Mouse (Mus musculus) hematopoietic multipotent progenitor cell, adult 10-12 weeks (in vitro differentiated cells): ENCODE results near the gene Tor1b. TPM values are rescaled to one million over a fixed set of nuclear protein-coding genes. Genes with fewer than 3 reads are reported as not detected.

ENCODE experiments used
- polyA plus RNA-seq: library from polyadenylated mRNA; stranded (reverse); fragments of >175 nt; gene quantifications from 2 replicates; pipeline ENCODE4 v1.2.3, GENCODE M21; 2012; ENCODE audit warnings: low replicate concordance

Tor1b gene
- polyA plus RNA-seq, result 24.2 and 45.0 TPM in 2 replicates

DNA sequence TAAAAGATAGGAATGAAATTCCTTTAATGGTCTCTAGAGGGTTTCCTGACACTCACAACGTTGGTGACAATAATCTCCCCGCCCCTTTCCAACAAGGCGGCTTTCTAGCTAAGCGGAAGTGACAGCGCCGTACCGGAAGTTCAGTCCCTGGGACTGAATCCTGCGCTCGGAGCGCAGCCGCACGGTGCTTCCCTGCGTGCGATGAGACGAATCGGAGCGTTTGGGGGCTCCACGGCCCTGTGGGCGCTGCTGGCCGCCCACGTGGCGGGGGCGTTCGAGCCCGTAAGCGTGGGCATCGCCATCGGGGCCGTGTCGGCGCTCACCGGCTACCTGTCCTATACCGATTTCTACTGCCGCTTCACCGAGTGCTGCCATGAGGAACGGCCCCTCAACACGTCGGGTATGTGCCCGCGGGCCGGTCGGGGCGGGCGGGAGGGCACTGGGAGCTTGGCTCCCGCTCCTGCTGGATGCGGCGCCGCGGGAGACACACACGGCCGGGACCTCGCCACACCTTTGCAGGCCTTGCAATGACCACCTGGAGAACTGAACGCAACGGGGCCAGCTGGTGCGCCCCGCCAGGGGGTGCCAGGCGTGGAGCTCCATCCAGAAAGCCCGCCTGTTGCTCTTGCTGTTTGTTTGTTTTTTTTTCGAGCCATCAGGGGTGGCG lies at the start of gene Tor1b:
Gene Tor1b, plus strand, starts transcription at position 136 of the 667 bp plus-strand sequence.

DNA sequence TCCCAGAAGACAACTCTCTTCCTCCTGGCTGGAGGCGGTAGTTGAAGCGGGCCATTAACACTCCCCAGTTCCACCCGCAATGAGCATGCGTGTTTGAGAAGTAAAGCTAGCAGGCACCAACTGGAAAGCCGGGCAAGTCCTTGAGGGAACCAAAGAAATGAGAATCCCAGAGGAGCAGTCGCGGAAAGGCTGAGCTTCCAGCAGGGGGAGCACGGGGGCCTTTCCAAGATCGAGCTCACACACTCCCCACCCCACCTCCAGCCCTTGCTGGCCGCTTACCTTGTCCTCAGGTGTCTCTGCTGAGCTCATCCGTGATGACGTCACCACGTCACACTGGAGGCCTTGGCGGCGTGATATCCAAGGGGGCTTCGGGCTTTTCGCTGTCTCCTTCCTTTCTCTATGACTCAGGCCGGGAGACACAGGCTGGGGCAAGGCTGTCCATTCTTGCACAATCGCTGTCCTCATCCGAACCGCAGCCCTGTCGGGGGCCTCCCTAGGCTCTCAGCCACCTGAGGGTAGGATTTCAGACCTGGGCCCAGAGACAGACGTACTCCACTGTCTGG lies 23.2 kb upstream of the Tor1b start, which contains the start of gene Ptges:
Gene Ptges, minus strand, starts transcription at position 381 of the 563 bp plus-strand sequence.

DNA sequence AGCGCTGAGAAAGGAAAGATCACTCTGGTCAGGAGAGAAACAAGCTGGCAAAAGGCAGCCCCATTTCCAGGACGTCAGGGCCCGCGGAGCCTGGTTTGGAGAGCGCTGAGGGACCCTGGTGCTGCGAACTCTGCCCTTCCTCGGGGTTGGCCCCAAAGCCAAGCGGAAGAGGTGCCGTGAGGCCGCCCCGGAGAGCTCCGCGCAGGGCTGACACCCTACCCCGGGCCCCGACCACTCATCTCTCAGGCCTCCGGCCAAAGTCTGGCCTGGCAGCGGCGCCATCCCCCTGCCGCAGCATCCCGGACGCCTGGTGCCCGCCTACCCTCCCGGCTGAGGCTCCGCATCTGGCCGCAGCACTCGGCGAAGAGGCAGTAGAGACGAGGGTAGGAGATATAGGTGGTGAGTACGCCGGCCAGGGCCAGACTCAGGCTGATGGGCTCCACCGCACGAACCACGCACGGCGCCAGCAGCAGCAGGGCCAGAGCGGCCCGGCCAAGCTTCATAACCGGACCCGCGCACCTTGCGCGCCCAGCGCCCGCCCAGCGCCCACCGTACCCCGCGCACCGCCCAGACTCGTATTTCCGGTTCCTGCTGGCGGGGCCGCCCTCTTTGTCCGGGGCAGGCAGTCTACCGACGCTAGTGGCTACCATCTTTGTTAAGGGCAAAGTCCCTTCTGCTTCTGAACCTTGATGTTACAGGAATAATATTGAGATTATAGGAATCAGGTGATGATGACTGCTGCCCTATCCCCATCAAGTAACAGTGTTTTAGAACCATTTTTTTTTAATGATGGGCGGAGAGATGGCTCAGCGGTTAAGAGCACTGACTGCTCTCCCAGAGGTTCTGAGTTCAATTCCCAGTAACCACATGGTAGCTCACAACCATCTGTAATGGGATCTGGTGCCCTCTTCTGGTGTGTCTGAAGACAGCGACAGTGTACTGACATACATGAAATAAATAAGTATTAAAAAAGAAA lies 14.9 kb downstream of the Tor1b start, which contains the start of gene Tor1a:
Gene Tor1a, minus strand, starts transcription at position 582 of the 976 bp plus-strand sequence.

DNA sequence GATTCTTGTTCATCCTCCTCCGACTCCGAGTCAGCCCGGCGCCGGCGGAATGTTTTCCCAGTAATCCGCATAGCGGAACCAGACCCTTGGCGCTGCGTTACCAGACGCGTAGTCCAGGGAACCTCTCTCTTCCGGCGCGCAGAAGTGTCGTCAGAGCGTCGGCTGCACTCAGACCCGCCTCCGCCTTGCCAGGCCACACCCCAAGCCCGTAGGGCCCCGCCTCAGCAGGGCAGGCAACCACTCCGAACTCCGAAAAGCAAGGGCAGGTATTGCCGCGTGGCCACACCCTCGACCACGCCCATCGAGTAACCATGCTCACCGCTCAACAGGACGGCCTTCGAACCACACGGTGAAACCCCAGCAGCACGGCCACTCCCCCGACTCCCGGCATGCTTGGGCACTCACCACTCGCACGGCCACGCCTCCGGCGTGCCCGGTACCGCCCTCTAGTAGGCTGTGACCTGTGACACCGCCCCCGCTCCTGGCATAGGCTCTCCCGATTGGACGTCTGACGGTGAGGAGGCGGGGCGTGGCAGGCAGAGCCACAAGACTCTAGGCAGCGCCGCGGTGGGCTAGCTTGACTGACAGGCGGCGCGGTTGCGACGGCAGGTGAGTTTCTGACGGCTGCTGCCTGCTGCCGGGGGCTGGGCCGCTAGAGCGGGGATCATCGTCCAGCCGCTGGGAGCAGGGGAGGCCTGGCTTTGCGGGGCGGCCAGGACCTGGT lies 29.2 kb downstream of the Tor1b start, which contains the start of the genes BC005624 and Usp20:
Gene BC005624, minus strand, starts transcription at position 412 of the 724 bp plus-strand sequence.
Gene Usp20, plus strand, starts transcription at position 490 of the 724 bp plus-strand sequence.

Other genes starting within 250 kb of the Tor1b start
- gene 1700001O22Rik, start 149.3 kb upstream of the Tor1b start, polyA plus RNA-seq, result 1.5 and 4.6 TPM in 2 replicates
- gene Ntmt1, start 145.1 kb upstream of the Tor1b start, polyA plus RNA-seq, result 17.3 and 19.7 TPM in 2 replicates
- gene Asb6, start 122.6 kb upstream of the Tor1b start, polyA plus RNA-seq, result 32.8 and 58.8 TPM in 2 replicates
- gene Prrx2, start 118.0 kb upstream of the Tor1b start, polyA plus RNA-seq, result 0.46 TPM in 1 of 2 replicates, not detected in the other
- gene Ptges, start 23.1 kb upstream of the Tor1b start, polyA plus RNA-seq, result 0.08 and 0.82 TPM in 2 replicates
- gene Tor1a, start 15.0 kb downstream of the Tor1b start, polyA plus RNA-seq, result 104 and 174 TPM in 2 replicates
- 7.9 and 25.7 TPM in 2 replicates for gene BC005624, start 29.2 kb downstream of the Tor1b start, polyA plus RNA-seq
- 9.3 and 25.8 TPM in 2 replicates for gene Usp20, start 29.3 kb downstream of the Tor1b start, polyA plus RNA-seq
- 138 and 180 TPM in 2 replicates for gene Fnbp1, start 189.0 kb downstream of the Tor1b start, polyA plus RNA-seq
- 9.4 and 11.9 TPM in 2 replicates for gene Gpr107, start 199.4 kb downstream of the Tor1b start, polyA plus RNA-seq